Mouse (Mus musculus): Measurements from ENCODE around the gene Lamp2. TPM values are rescaled to one million over a fixed set of nuclear protein-coding genes. Genes with fewer than 3 reads are reported as not detected.
"Not testable (repeated sequence)": the region's sequence is repeated elsewhere in the genome, so short reads cannot be mapped to it uniquely, and the experiment has no call there.

The Lamp2 gene
- polyA plus RNA-seq, 1 experiment, result 727 TPM

DNA sequence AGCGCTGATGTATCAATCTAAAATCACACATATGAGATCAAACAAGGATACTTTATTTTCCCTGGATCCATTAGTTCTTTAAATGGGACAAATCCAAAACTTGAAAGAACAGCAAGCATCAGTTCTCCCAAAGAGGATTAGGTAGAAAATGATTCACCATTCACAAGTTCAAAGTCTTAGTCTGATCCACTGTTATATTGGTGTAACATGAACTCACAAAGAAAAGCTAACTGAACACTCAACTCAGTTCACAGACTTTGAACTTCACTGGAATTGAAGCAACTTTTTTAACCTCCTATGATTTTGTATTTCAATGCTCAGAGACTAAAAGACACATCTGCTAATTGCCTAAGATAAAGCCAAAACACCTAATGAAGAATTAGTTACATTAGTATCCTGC, 56.6 kb downstream of the Lamp2 start:
- H3K4me1 ChIP-seq (ENCODE audit: control insufficient read depth, insufficient read depth, low read length), result peaks cover 16% of the 10 kb centered on the region
- no peak overlapping the region for H3K27ac ChIP-seq (ENCODE audit: insufficient read depth, low read depth, low read length)
- TF ChIP-seq POLR2A (IDR thresholded peaks at IDR 0.05; ENCODE audit: borderline replicate concordance, low read depth, low read length) (no peak), CTCF (IDR thresholded peaks at IDR 0.05; ENCODE audit: low read depth, low read length) (no peak)
- no peak overlapping the region for H3K4me3 ChIP-seq (ENCODE audit: insufficient read depth, low read length)

DNA sequence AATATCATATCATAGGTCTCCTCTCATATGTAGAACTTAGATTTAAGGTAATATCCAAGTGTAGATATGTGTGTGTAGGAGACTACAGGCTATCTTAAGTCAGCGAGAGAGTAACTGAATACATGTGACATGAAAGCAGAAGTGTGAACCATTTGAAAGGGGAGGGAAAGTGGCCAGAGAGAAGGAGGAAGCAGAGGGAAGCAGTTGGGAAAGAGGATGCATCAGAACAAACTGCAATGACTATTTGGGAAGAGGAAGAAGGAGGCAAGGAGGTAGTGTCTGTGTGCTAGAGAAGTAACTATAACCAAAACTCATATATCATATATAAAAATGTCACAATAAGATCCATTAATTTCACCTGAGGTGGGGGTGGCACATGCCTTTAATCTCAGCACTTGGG, 83.1 kb downstream of the Lamp2 start:
- peak overlapping the region; percentile 21; the same call in 1 of the 2 replicates for H3K27ac ChIP-seq (ENCODE audit: insufficient read depth, low read depth, low read length)
- H3K4me1 ChIP-seq (ENCODE audit: control insufficient read depth, insufficient read depth, low read length); H3K4me3 ChIP-seq (ENCODE audit: insufficient read depth, low read length): not testable (repeated sequence)

DNA sequence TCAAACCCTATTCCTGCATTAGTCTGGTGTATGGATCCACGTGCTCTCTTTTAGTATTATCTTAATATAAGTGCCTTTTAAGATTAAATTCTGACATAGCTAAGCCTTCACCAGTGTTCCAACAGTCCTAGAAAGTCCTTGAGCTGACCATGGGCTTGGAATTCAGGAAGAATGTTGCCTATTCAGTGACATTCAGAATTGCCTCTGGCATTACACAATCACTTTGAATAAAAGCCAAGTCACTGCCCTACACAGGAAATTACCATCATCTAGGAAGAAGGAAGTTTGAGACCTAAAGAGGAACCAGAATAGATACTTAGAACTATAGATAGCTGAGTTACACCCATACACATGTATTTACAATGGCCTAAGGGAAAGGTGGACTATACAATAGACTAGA, 91.6 kb downstream of the Lamp2 start:
- H3K4me1 ChIP-seq (ENCODE audit: control insufficient read depth, insufficient read depth, low read length); H3K4me3 ChIP-seq (ENCODE audit: insufficient read depth, low read length): not testable (repeated sequence)
- H3K27ac ChIP-seq (ENCODE audit: insufficient read depth, low read depth, low read length), result peak overlapping the region; percentile 50; the same call in 1 of the 2 replicates

DNA sequence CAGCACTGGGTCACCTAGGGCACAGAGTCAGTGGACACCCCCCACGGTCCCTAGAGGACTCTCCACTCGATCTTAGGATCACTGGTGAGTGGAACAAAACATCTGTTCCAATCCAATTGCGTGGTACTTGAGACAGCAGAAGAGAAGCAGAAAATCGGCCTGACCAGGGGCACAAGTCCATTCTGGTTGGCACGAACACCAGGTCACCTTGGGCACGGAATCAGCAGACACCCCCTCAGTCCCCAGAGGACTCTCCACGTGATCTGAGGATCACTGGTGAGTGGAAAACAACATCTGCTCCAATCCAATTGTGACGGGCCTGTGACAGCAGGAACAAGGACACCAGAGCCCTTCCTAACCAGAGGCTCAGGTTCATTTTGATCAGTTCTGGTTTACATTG, 94.2 kb downstream of the Lamp2 start:
- TF ChIP-seq CTCF (IDR thresholded peaks at IDR 0.05; ENCODE audit: low read depth, low read length) (no peak), POLR2A (IDR thresholded peaks at IDR 0.05; ENCODE audit: borderline replicate concordance, low read depth, low read length) (no peak)
- Histone ChIP-seq H3K27ac (ENCODE audit: insufficient read depth, low read depth, low read length) (no peak overlapping the region), H3K4me1 (ENCODE audit: control insufficient read depth, insufficient read depth, low read length) (peaks cover 3% of the 10 kb centered on the region; the same call in 1 of the 2 replicates), H3K4me3 (ENCODE audit: insufficient read depth, low read length) (no peak overlapping the region)

Other genes with a start within 250 kb of the Lamp2 start
- gene Tmem255a, start 204.0 kb downstream of the Lamp2 start, polyA plus RNA-seq (2012; ENCODE audit: insufficient read depth, insufficient read length, missing spikeins), result not detected in 2 replicates
- gene Atp1b4, start 140.3 kb downstream of the Lamp2 start, polyA plus RNA-seq (2012; ENCODE audit: insufficient read depth, insufficient read length, missing spikeins), result not detected in 2 replicates
- gene Cul4b, start 119.7 kb upstream of the Lamp2 start, polyA plus RNA-seq (2012; ENCODE audit: insufficient read depth, insufficient read length, missing spikeins), result 23.6 and 23.9 TPM in 2 replicates
- 119 and 149 TPM in 2 replicates for gene Mcts1, start 144.1 kb upstream of the Lamp2 start, polyA plus RNA-seq (2012; ENCODE audit: insufficient read depth, insufficient read length, missing spikeins)
- gene C1galt1c1, start 178.6 kb upstream of the Lamp2 start, polyA plus RNA-seq (2012; ENCODE audit: insufficient read depth, insufficient read length, missing spikeins), result 27.8 and 28.0 TPM in 2 replicates

Measured in bone marrow macrophage, adult 2 months (primary cell).